Mouse (Mus musculus): ENCODE results near the gene Oaz2.

Gene Oaz2

DNA sequence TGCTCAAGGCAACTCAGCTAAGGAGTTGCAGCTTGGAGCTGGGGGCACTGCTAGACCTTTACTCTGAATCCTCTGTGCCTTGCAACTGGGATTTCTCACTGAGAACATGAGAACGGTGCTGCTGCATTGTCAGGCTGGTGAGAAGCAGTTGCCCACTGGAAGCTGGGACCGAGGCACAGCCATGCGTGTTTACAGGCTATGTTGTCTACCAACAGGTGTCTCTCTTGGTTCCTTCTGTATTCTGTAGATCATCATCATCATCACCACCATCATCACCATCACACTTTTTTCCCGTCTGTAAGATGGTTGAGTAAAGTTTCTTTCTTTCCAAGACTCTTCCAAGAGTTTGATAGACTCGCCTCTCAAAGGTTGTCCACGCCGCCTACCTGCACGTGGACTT, at the start of gene Oaz2:
Gene Oaz2, plus strand, starts transcription at position 301 of the 400 bp plus-strand sequence.
- DNase-seq (ENCODE audit: inconsistent ontology term): no peak

DNA sequence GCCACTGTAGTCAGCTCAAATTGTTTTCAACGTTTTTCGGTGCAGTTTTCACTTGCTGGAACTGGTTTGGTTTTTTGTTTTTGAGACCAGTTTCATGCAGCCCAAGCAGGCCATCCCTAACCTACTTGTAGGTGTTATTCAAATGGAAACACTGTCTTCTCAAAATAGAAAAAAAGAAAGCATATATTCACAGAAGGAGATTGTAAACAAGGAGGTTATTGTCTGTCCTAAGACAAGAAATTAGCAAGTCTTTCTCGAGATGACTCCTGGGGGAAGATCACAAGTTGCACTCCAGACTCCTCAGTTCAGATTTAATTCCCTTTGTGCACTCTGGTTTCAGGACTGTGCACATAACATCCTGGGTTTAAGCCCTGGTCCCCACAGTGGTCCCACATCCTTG, 48.5 kb upstream of the Oaz2 start:
- no peak for DNase-seq (ENCODE audit: inconsistent ontology term)

DNA sequence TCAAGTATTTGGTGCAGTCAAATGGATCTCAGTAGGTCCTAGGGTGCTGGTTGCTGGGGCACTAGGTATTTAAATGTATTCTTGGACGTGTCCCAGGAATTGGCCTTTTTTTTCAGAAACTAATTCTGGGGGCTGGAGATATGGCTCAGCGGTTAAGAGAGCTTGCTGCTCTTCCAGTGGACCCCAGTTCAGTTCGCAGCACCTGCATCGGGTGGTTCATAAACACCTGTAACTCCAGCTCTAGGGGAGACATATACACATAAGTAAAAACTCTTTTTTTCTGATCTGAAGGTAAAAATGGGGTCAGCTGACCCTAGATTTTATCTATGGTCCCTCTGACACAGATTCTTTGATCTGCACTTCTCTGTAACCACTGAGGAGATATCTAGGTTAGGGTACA, 46.6 kb upstream of the Oaz2 start:
- no peak for DNase-seq (ENCODE audit: inconsistent ontology term)

DNA sequence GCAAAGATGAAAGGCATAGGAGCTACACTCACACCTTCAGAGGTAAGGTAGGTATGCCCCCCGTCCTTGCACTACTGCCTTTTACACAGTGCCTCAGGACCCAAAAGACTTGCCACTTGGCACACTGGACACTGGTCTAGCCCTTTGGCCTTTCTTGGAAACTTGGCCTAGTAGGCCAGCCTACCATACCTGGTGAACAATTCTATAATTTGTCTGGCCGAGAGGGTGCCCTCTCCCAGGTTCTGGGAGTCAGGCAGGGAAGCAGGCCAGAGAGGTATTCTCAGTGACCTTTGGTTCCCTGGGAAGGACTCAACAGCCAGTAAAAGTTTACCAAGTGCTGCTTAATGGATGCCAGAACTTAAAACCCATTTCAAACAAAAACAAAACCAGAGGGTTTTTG, 46.1 kb upstream of the Oaz2 start:
- no peak for DNase-seq (ENCODE audit: inconsistent ontology term)

DNA sequence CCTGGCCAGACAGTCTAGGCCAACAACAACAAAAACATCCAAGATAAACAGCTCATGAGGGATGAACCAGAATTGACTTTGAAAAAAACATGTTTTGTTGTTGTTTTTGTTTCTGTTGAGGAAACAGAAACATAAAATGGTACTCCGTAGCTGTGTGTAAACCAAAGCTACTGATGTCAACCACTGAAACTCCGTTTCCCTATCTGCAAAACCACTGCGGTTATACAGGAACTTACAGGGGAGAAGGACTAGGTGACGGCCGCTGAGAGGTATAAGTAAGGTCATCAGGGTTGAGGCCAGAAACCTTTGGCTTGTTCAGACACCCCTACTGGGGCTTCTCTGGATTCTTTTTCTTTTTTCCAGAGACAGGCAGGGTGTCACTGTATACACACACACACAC, 45.0 kb upstream of the Oaz2 start:
- no peak for DNase-seq (ENCODE audit: inconsistent ontology term)

DNA sequence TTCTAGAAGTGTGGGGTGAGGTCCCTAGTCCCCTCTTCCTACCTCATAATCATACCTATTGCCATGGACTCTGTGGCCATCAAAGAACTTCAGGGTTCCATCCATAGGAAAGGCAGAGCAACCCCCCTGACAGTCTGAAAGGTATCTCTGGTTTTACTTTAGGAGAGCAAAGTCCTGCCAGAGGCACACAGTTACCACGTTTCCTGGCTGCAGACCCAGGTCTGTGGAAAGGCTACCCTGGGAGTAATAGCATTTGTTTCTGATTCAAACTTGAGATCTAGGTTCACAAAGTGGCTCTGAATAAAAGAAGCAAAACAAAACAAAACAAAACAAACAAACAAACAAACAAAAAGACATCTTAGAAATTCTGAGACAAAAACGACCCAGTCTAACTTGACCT, 43.5 kb upstream of the Oaz2 start:
- no peak for DNase-seq (ENCODE audit: inconsistent ontology term)

DNA sequence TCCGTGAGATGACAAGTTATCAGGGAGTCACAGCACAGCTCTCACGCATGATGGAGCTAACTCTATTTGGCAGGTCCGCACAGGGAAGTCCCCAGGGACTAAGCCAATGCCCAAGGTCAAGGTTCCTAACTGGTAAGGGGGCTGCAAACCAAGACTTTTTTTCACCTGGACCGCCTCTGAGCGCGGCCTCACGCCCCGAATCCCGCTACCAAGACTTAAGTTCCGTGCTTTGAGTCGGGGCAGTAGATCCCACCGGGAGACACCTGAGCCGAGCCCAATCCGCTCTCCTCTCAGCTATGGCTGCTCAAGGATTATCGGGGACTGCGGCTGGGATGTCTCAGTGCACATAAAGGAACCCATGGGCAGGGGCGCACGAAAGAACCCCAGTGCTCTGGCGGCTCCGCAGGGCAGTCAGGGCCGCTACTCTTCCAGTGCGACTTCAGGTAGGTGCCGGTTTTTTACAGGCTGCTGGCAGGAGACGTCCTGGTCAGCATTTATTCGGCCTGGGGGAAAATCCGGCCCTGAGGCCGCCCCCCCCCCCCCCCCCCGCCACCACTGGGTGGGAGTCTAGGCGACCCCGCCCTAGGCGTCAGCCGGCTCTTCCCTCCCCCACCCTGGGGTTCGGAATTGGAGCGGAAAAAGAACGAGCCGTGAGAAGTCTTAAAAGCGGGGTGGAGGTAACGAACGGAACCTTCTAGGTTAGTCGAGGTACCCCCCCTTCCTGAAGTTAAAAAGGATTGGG, 38.6 kb upstream of the Oaz2 start, which contains the start of gene Rbpms2:
Gene Rbpms2, plus strand, starts transcription at position 624 of the 742 bp plus-strand sequence.
- DNase-seq (ENCODE audit: inconsistent ontology term): peak; percentile 11

DNA sequence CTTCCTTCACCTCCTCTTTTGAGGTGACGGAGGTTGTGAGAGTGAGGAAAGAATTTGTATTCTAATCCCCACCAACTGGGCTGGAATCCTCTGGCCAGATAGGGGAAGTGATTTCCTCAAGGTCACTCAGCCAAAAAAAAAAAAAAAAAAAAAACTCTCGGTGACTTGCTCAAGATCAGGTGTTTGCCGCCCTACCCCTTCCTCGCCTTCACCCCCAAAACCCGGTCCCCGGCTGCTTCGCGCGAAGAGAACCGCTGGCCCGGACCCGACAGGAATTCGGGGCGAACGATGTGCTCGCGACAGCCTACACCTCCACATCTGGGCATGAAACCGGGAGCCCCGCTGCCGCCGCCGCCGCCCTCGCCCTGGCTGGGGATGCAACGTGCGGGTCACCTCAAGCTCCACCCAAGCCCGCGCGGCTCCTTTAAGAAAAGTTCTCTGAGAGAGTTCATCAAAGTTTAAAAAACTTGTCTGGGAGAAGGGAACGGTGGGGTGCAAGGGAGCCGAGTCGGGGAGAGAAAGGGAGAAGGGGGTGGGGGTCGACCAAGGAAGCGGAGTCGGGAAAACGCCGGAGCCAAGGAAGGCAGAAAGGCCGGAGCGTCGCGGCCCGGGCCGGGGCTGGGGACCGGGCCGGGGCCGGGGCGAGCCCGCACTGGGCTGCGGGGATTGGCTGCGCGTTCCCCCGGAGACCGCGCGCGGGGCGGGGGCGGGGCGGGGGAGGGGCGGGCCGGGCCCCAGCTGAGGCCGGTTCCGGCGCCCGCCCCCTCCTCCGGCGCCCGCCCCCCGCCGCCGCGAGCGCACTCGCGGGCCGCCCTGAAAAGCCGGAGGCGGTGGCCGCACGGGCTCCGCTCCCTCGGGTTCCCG, 37.8 kb upstream of the Oaz2 start:
- peak; percentile 72 for DNase-seq (ENCODE audit: inconsistent ontology term)

DNA sequence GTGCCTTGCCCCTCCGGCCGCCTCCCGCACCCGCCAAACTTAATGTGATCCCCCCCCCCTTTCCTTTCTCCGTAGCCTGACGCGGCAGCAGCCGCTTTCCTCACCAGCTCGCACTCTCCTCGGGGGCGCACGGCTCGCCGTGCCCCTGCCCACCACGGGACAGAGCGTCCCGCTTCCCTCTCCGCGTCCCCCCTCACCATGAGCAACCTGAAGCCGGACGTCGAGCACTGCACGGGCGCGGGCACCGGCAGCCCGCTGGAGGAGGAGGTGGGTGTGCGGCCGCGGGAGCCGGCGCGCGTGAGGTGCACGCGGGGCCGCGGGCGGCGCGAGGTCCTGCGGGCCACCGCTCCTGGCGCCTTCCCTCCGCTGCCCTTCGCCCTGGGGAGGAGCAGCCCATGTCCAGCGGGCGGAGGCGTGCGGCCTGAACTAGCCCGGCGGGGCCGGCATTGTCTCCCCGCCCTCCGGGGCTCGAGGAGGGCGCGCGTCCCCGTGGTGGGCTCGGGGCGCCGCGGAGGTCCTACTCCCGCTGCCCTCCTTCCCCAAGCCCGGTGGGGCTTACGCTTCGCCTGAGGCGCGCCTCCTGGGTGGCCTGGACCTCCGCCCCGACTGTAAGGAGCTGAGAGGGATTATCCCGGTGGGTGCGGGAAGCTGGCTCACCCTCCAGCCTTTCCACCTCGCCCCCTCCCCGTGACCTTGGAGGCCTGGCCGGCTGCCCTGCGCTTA, 37.0 kb upstream of the Oaz2 start:
- peak; percentile 81 for DNase-seq (ENCODE audit: inconsistent ontology term)

DNA sequence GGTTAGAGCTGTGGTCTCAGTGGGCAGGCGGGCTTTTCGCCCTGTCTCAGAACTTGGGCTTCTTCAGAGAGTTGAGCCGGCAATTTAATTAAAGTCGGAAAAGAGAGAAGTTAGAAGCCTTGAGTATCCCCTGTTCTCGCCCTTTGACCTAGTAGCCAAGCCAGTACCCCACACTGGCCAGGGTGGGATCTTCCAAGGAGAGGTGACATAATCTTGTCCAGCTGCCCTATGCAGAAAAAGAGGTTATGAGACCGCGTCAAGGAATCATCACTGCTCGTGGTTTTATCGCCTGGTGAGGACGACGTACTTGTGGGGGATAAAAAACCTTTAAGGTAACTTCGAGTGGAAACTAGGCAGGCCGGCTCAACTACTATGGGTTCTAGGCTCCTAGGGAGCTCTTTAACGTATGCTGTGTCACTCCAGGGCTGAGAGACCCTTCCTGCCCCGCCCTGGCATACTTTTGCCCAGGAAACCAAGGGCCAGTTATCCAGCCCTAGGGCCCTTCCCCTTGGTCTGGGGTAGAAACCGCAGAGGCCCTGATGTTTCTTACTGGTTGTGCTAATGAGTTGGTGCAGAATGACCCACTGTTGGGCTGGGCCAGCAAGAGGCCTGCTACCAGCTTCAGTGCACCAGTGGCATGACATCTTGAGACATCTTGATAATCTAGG, 36.3 kb upstream of the Oaz2 start:
- DNase-seq (ENCODE audit: inconsistent ontology term): peak; percentile 5

DNA sequence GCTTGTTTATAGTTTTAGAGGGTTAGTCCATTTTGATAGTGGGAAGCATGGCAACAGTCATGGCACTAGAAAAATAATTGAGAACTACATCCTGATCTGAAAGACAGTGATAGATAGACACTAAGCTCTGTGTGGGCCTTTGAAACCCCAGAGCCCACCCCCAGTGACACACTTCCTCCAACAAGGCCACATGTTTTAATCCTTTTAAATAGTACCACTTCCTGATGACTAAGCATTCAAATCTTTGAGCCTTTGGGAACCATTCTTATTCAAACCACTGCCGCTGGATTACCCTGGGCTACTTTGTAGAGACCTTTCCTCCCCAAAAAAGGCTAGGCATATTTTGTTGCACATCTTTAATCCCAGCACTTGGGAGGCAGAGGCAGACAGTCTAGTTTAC, 32.0 kb upstream of the Oaz2 start:
- DNase-seq (ENCODE audit: inconsistent ontology term): peak; percentile 9

DNA sequence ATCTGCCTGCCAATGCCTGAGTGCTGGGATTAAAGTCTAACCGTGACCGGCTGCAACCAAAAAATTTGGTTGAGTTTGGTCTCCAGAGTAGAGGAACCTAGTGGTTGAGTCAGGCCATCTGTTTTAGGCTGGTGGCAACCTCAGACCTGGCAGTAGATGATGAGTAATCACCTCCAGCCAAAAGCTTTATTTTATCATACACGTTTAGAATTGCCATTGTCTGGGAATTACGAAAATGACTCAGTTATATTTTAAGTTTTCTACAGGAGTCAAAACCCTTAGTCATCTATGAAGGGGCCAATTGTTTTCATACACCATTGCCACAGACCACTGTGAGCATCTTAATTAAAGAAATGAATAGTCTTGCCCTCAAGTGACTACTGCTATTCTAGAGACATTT, 30.9 kb upstream of the Oaz2 start:
- peak; percentile 24 for DNase-seq (ENCODE audit: inconsistent ontology term)

DNA sequence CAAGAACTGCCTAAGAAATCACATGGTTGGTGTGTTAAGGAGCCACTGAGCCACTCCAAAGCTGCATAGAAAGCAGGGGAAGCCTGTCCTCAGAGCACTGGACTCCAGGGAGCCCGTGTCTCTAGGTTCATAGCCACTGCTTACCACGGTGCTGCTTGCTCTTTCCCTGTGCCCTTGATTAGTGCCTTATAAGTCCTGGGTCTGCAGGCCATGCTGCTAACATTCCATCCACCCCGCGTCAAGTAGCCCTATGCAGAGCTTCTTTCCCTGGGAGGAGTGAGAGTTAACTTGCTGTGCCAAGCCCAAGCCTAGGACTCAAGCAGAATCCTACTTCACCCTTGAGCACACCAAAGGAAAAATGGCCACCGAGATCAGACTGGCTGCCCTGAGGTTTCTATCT, 28.7 kb upstream of the Oaz2 start:
- no peak for DNase-seq (ENCODE audit: inconsistent ontology term)

DNA sequence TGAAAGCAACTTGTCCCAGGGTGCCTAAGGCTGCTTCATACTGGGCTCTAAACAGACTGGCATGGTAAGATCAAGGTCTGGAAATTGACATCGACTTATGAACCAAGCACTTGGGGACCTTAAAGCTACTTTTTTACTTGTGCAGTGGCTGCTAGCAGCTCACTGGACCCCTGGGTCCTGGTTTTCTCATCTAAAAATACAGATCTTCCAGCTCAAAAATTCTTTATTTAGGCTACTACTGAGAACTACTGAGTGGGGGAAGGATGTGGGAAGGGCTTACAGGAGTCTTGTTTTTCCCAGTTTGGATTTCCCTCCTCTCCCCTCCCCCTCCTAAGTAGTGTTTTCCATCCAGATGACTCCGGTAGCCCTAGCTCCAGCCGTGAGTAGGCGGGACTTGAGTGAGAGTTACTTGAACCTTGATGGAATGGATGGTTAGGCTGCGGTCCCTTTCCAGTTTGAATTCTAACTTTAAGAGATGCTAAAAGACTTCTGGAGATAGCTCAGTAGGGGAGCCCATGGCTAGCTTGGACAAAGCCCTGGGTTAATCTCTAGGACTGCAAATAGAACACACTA, 26.9 kb upstream of the Oaz2 start:
- DNase-seq (ENCODE audit: inconsistent ontology term): peak; percentile 16

DNA sequence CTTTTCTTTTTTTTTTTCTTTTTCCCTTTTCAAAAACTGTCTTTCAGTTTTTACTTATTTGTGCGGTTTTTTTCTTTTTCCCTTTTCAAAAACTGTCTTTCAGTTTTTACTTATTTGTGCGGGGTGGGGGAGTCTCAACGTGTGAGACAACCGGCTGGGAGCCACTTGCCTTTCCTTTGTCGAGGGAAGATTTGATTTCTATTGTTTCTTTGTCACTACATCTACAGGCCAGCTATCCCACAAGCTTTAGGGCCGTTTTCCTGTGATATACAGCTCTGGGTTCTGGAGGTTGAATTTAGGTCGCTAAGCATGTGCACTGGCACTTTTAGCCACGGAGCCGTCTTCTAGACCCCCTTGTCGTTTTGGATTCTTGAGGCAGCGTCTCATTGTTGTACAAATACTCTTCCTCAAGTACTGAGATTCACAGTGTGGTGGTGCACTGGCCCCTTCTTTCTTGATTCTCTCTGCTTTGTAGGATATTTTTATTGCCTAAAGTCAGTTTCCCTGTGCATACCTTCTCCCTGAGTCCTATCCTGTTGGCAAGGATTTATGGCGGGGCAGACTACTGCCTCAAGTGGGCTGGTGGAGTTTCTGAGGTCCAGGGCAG, 26.3 kb upstream of the Oaz2 start:
- no peak for DNase-seq (ENCODE audit: inconsistent ontology term)

DNA sequence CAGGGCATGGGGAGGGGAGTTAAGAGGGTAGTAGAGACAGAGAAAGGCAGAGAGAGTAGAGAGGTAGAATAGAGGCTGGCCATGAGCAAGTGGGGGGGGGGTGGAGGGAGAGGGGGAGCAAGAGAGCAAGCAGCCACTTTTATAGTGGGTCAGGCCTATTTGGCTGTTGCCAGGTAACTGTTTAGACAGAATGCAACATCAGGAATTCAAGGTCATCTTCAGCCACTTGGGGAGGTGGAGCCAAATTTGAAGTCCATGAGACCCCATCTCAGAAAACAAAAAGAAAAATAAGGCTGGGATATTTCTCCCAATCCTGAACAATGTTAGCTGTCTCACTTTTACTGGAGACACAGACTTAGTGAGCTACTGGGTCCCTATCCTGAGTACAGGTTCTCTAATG, 25.3 kb upstream of the Oaz2 start:
- DNase-seq (ENCODE audit: inconsistent ontology term): no peak

DNA sequence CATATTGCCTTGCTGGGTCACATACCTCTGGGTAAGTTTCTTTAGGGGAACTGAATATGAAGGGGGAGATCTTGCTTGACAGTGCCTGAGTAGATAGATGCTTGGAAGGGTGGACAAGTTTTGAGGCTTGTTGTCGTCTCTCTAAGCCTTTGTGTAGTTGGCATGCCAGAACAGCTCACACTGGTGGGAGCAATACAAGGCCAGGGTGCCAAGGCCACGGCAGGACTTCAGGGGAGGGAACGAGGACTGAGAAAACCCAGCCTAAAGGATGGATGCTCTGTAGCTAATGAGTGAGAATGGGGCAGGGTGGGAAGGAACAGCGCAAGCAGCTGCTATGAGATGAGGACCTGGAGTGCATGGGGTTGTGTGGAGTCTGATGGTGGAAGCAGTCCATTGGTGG, 22.8 kb upstream of the Oaz2 start:
- DNase-seq (ENCODE audit: inconsistent ontology term): no peak

DNA sequence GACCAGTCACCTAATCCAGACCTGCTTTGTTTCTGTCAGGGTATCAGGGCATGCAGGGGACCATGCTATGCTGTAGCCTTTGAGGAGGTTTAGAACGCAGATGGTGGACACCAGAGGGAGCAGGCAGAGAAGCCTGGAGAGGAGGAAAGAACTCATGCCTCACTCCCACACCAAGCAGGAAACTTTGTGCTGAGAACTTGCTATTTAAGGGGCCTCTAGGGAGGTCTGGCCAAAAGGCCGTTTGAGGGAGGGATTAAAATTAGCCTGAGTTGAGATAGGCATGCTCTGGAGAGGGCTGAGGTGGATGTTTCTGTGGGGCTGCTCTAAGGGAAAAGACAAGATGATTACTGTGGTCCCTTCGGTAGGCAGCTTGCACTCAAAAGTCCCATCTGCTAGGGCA, 21.8 kb upstream of the Oaz2 start:
- no peak for DNase-seq (ENCODE audit: inconsistent ontology term)

DNA sequence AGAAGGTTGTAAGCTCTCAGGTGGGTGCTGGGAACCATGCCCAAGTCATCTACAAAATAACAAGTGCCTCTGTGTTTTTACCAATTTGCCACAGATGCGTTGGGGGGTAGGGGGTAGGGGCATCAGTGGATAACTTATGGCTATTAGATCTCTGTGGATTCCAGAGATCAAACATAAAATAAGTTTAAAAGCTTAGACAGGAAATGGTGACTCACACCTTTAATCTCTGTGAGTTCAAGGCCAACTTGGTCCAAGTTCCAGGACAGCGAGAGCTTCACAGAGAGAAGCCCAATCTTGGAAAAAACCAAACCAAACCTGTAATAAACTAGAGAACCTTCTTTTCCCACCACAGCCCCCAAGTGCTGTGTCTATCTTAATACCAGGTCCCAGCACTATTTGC, 21.0 kb upstream of the Oaz2 start:
- no peak for DNase-seq (ENCODE audit: inconsistent ontology term)

DNA sequence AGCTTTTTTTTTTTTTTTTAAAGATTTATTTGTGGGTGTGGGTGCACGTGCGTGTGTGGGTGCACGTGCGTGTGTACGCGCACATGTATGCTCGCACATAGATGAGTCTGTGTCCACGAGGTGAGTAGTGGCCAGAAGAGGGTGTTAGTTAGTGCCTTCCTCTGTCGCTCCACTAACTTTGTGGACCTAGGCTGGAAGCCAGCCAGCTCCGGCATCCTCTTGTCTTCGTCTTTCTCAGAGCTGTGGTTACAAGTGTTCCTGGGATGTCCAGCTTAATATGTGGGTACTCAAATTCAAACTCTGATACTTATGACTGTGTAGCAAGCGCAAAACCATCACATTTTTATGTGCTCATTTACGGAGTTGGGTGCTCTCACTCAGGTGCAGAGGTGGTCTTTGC, 19.1 kb upstream of the Oaz2 start:
- no peak for DNase-seq (ENCODE audit: inconsistent ontology term)

DNA sequence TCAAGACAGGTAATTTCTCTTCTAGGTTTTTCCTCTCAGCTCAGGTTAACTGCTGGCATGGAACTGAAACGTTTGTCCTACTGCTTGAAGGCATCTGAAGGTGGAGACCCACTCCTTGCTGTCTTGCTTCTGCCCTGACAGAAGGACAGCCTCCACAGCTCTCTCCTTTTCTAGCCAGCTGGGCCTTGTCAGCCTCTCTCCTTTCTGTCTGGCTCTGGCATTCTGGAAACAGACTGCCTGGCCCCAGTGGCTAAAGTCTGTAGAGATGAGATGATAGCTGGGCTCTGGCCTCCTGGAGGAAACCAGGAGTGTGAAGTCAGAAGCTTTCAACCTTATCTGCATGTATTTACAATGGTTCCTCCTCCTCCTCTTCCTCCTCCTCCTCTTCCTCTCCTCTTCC, 17.8 kb upstream of the Oaz2 start:
- DNase-seq (ENCODE audit: inconsistent ontology term): no peak

Data from Muller cell, postnatal 12 days (primary cell).